In the genomic region with DNA sequence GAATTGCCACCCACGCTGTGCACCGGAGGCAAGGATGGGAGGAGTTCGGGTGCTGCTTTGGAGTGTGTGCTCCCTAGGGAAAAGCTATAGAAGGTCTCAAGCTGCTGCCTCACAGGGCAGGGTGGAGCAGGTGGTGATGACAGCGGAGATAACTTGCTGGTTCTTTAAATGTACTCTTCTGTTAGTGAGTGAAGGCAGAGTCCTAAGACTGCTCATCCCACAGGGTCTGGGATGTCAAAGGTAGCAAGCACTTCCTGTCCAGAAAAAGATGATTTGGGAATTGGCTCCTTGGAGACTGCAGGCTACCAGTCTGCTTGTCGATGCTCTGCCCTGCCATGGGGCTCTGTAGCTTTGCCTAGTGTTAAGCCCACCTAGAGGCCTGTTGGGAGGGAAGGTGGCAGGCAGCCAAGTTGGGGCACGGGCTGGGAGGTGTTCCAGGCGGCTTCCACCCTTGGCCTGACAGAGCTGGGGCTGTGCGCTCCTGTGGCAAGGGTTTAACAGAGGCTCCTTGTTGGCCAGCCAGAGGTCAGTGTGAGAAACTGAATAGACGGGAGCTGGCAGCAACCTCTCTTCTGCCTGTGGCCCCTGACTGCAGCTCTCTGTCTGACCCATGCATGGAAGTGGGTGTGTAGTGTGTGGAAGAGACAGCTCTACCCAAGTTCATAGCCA, we compare ENCODE assay signal across 7 mouse cellular contexts. TPM values are rescaled to one million over a fixed set of nuclear protein-coding genes. Genes with fewer than 3 reads are reported as not detected.
DNase-seq lines count a peak whose midpoint lies in the region; ATAC-seq and TF ChIP-seq lines count a peak whose summit lies in the region.

No protein-coding gene starts in this region.

- no peak for TF ChIP-seq POLR2A in lung, adult 2 months (IDR thresholded peaks at IDR 0.05; ENCODE audit: borderline replicate concordance, extremely low read depth, low read depth, low read length)

- H3K36me3 ChIP-seq in lung, embryonic 14.5 days (ENCODE audit: insufficient read depth), result peaks cover 16% of the 10 kb centered on the region
- H3K36me3 ChIP-seq in embryonic facial prominence, embryonic 12.5 days, result no peaks in the 10 kb centered on the region
- 0 out of 2 replicates have a peak, but pooled peaks cover under 1% of the 10 kb centered on the region for H3K36me3 ChIP-seq in heart, embryonic 12.5 days
- H3K36me3 ChIP-seq in kidney, embryonic 16.5 days (ENCODE audit: insufficient read depth, low read length), result no peaks in the 10 kb centered on the region
- H3K36me3 ChIP-seq in midbrain, embryonic 16.5 days (ENCODE audit: control insufficient read depth, insufficient read depth, low read length), result no peaks in the 10 kb centered on the region

- no peaks in the 10 kb centered on the region for H3K9me3 ChIP-seq in lung, embryonic 14.5 days (ENCODE audit: low read depth, low read length)
- no peaks in the 10 kb centered on the region for H3K9me3 ChIP-seq in embryonic facial prominence, embryonic 12.5 days
- H3K9me3 ChIP-seq in heart, embryonic 12.5 days (replicated peaks), result no peaks in the 10 kb centered on the region
- no peaks in the 10 kb centered on the region for H3K9me3 ChIP-seq in kidney, embryonic 16.5 days (ENCODE audit: low read length)
- H3K9me3 ChIP-seq in midbrain, embryonic 16.5 days (replicated peaks; ENCODE audit: control insufficient read depth, low read length, poor library complexity, severe bottlenecking), result no peaks in the 10 kb centered on the region

- no peaks in the 10 kb centered on the region for H3K27me3 ChIP-seq in lung, embryonic 14.5 days (ENCODE audit: insufficient read depth, low read length)
- H3K27me3 ChIP-seq in embryonic facial prominence, embryonic 12.5 days, result no peaks in the 10 kb centered on the region
- no peaks in the 10 kb centered on the region for H3K27me3 ChIP-seq in heart, embryonic 12.5 days (replicated peaks)
- no peaks in the 10 kb centered on the region for H3K27me3 ChIP-seq in kidney, embryonic 16.5 days (ENCODE audit: insufficient read depth, low read length)
- no peaks in the 10 kb centered on the region for H3K27me3 ChIP-seq in midbrain, embryonic 16.5 days (ENCODE audit: control insufficient read depth, insufficient read depth, low read depth, low read length)

- peaks cover 23% of the 10 kb centered on the region for H3K4me1 ChIP-seq in lung, embryonic 14.5 days (ENCODE audit: insufficient read depth)
- H3K4me1 ChIP-seq in lung, adult 2 months (ENCODE audit: control insufficient read depth, insufficient read depth, low read length), result peaks cover 13% of the 10 kb centered on the region
- H3K4me1 ChIP-seq in embryonic facial prominence, embryonic 12.5 days, result peaks cover 35% of the 10 kb centered on the region
- peaks cover 54% of the 10 kb centered on the region for H3K4me1 ChIP-seq in heart, embryonic 12.5 days (replicated peaks)
- peaks cover 49% of the 10 kb centered on the region for H3K4me1 ChIP-seq in kidney, embryonic 16.5 days (ENCODE audit: insufficient read depth, low read length)
- peaks cover 4% of the 10 kb centered on the region for H3K4me1 ChIP-seq in midbrain, embryonic 16.5 days (ENCODE audit: control insufficient read depth, insufficient read depth, low read length)

- H3K4me2 ChIP-seq in lung, embryonic 14.5 days, result no peak overlapping the region
- no peak overlapping the region for H3K4me2 ChIP-seq in embryonic facial prominence, embryonic 12.5 days (replicated peaks)
- H3K4me2 ChIP-seq in heart, embryonic 12.5 days, result peak overlapping the region; percentile 27
- H3K4me2 ChIP-seq in kidney, embryonic 16.5 days (replicated peaks; ENCODE audit: low read depth, low read length), result no peak overlapping the region
- H3K4me2 ChIP-seq in midbrain, embryonic 16.5 days (ENCODE audit: low read length), result no peak overlapping the region

- WGBS in lung, embryonic 14.5 days, result 51% methylated on average over 9 of the region's 9 CpGs
- 44% methylated on average over 9 of the region's 9 CpGs for WGBS in lung, adult 2 months
- 67% methylated on average over 9 of the region's 9 CpGs for WGBS in embryonic facial prominence, embryonic 12.5 days
- 39% methylated on average over 9 of the region's 9 CpGs for WGBS in heart, embryonic 12.5 days
- 63% methylated on average over 9 of the region's 9 CpGs for WGBS in kidney, embryonic 16.5 days
- 65% methylated on average over 9 of the region's 9 CpGs for WGBS in midbrain, embryonic 16.5 days

- no peak for TF ChIP-seq CTCF in lung, embryonic 14.5 days (IDR thresholded peaks at IDR 0.05; ENCODE audit: low read depth)
- no peak for TF ChIP-seq CTCF in lung, adult 2 months (IDR thresholded peaks at IDR 0.05; ENCODE audit: insufficient read depth, low read length)

- peak; percentile 68 for DNase-seq in lung, embryonic 14.5 days
- DNase-seq in lung, adult 2 months, result no peak

- peak; percentile 68 for ATAC-seq in lung, embryonic 14.5 days (ENCODE audit: insufficient read depth)
- ATAC-seq in embryonic facial prominence, embryonic 12.5 days (ENCODE audit: insufficient number of reproducible peaks, insufficient read depth, low FRiP score, low TSS enrichment), result peak; percentile 74; the same call in 1 of the 2 replicates
- ATAC-seq in heart, embryonic 12.5 days (ENCODE audit: insufficient number of reproducible peaks, low FRiP score), result peak; percentile 77
- peak; percentile 68 for ATAC-seq in kidney, embryonic 16.5 days (ENCODE audit: low FRiP score, low TSS enrichment)
- ATAC-seq in midbrain, embryonic 16.5 days, result peak; percentile 79
- ATAC-seq in activated CD4-positive, CD25-positive, alpha-beta regulatory T cell, adult 4 months, result no peak

- peak overlapping the region; percentile 16; the same call in 1 of the 2 replicates for H3K27ac ChIP-seq in lung, embryonic 14.5 days (ENCODE audit: low read depth)
- no peak overlapping the region for H3K27ac ChIP-seq in embryonic facial prominence, embryonic 12.5 days
- peak overlapping the region; percentile 78 for H3K27ac ChIP-seq in heart, embryonic 12.5 days (ENCODE audit: poor library complexity, severe bottlenecking)
- peak overlapping the region; percentile 20; the same call in 1 of the 2 replicates for H3K27ac ChIP-seq in kidney, embryonic 16.5 days (ENCODE audit: low read length)
- no peak overlapping the region for H3K27ac ChIP-seq in midbrain, embryonic 16.5 days (ENCODE audit: low read length)

- H3K4me3 ChIP-seq in lung, embryonic 14.5 days (ENCODE audit: low read depth, low read length), result no peak overlapping the region
- H3K4me3 ChIP-seq in lung, adult 2 months (replicated peaks; ENCODE audit: extremely low read depth, low read depth, low read length), result no peak overlapping the region
- no peak overlapping the region for H3K4me3 ChIP-seq in embryonic facial prominence, embryonic 12.5 days
- H3K4me3 ChIP-seq in heart, embryonic 12.5 days, result no peak overlapping the region
- no peak overlapping the region for H3K4me3 ChIP-seq in kidney, embryonic 16.5 days (ENCODE audit: low read length)
- H3K4me3 ChIP-seq in midbrain, embryonic 16.5 days (ENCODE audit: low read depth, low read length), result no peak overlapping the region

- no peak overlapping the region for H3K9ac ChIP-seq in lung, embryonic 14.5 days
- no peak overlapping the region for H3K9ac ChIP-seq in embryonic facial prominence, embryonic 12.5 days
- peak overlapping the region; percentile 0; the same call in 1 of the 2 replicates for H3K9ac ChIP-seq in heart, embryonic 12.5 days
- 0 out of 2 replicates have a peak overlapping the region, but pooled peaks have one; percentile 6 for H3K9ac ChIP-seq in kidney, embryonic 16.5 days (replicated peaks; ENCODE audit: low read length)
- H3K9ac ChIP-seq in midbrain, embryonic 16.5 days (ENCODE audit: low read depth, low read length), result no peak overlapping the region

RNA-seq across cellular contexts. Expression of a gene that starts 13.5 kb away (rescaled TPM):
- 68.2 and 69.7 TPM in 2 replicates for polyA plus RNA-seq in lung, embryonic 14.5 days (2014; fragmentation: Nextera tagmentation; extraction: Ambion mirVana)
- polyA plus RNA-seq in lung, adult 2 months (2012; rRNA removed), result 42.0 and 73.5 TPM in 2 replicates
- polyA plus RNA-seq in embryonic facial prominence, embryonic 12.5 days (2016; fragmentation: Nextera tagmentation; extraction: Ambion mirVana), result 49.0 and 51.5 TPM in 2 replicates
- polyA plus RNA-seq in heart, embryonic 12.5 days (2016; fragmentation: Nextera tagmentation; extraction: Ambion mirVana), result 37.8 and 40.8 TPM in 2 replicates
- polyA plus RNA-seq in kidney, embryonic 16.5 days (2015; fragmentation: Nextera tagmentation; extraction: Ambion mirVana), result 55.7 and 58.1 TPM in 2 replicates
- 10.2 and 10.6 TPM in 2 replicates for polyA plus RNA-seq in midbrain, embryonic 16.5 days (2015; fragmentation: Nextera tagmentation; extraction: Ambion mirVana)
- polyA plus RNA-seq in activated CD4-positive, CD25-positive, alpha-beta regulatory T cell, adult 4 months (2017; shearing (Covaris generic)), result 10 to 100 TPM; 31.3 to 38.7 TPM

RNA-seq across cellular contexts. Expression of a gene that starts 37.5 kb away (rescaled TPM):
- 47.6 and 53.0 TPM in 2 replicates for polyA plus RNA-seq in lung, embryonic 14.5 days (2014; fragmentation: Nextera tagmentation; extraction: Ambion mirVana)
- 5.6 and 9.8 TPM in 2 replicates for polyA plus RNA-seq in lung, adult 2 months (2012; rRNA removed)
- polyA plus RNA-seq in embryonic facial prominence, embryonic 12.5 days (2016; fragmentation: Nextera tagmentation; extraction: Ambion mirVana), result 48.9 and 49.6 TPM in 2 replicates
- 48.2 and 54.3 TPM in 2 replicates for polyA plus RNA-seq in heart, embryonic 12.5 days (2016; fragmentation: Nextera tagmentation; extraction: Ambion mirVana)
- polyA plus RNA-seq in kidney, embryonic 16.5 days (2015; fragmentation: Nextera tagmentation; extraction: Ambion mirVana), result 63.8 and 68.7 TPM in 2 replicates
- 53.8 and 55.9 TPM in 2 replicates for polyA plus RNA-seq in midbrain, embryonic 16.5 days (2015; fragmentation: Nextera tagmentation; extraction: Ambion mirVana)
- 10 to 100 TPM; 45.6 to 59.3 TPM for polyA plus RNA-seq in activated CD4-positive, CD25-positive, alpha-beta regulatory T cell, adult 4 months (2017; shearing (Covaris generic))

Comparison
In these comparisons a context has a peak if more than half of its experiments do, and no peak if none do; other contexts are left out.
1. H3K27ac ChIP-seq: peak in lung, embryonic 14.5 days (single experiment), heart, embryonic 12.5 days (single experiment) and kidney, embryonic 16.5 days (single experiment); none in embryonic facial prominence, embryonic 12.5 days (single experiment) and midbrain, embryonic 16.5 days (single experiment).
2. H3K9ac ChIP-seq: peak in heart, embryonic 12.5 days (single experiment) and kidney, embryonic 16.5 days (single experiment); none in lung, embryonic 14.5 days (single experiment), embryonic facial prominence, embryonic 12.5 days (single experiment) and midbrain, embryonic 16.5 days (single experiment).